Mouse (Mus musculus): ENCODE results near the gene Stard3.

DNA sequence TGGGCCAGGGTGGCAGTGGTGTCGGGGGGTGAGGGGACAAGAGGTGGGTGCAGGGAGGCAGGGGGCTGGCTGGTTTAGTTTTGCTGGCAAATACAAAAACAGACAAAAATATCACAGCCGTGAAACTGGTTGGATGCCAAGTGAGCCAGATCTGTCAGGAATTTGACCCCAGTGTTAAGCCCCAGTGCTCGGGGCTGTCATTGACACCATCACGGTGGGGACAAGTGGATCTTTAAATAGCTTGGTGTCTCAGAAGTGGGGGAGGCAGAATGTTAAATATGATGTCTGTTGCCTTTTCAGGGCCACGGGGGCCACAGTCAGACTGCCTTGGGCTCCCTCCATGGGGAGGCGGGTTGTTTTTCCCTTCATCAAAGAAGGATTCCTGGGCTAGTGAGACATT, 36.1 kb downstream of the Stard3 start:
- TF ChIP-seq POLR2A (IDR thresholded peaks at IDR 0.05; ENCODE audit: insufficient read length, low read depth) (no peak), E2F4 (IDR thresholded peaks at IDR 0.05; ENCODE audit: insufficient read depth) (no peak), CEBPB (IDR thresholded peaks at IDR 0.05; ENCODE audit: insufficient read depth, poor library complexity, severe bottlenecking) (no peak), MAX (IDR thresholded peaks at IDR 0.05; ENCODE audit: low read depth) (no peak), USF1 (IDR thresholded peaks at IDR 0.05; ENCODE audit: low read depth) (no peak), POLR2AphosphoS2 (IDR thresholded peaks at IDR 0.05; ENCODE audit: insufficient read length, low read depth) (no peak)
